Mouse (Mus musculus) layer of hippocampus, adult 8-10 months (tissue): Measurements from ENCODE around the gene Trpm2. TPM values are rescaled to one million over a fixed set of nuclear protein-coding genes. Genes with fewer than 3 reads are reported as not detected.

ENCODE experiments used
- total RNA-seq, 4 experiments: library from RNA; stranded (reverse); gene quantifications; 2 replicates each; pipeline ENCODE4 v1.2.4; 2022

The Trpm2 gene
- total RNA-seq, 4 experiments from 2014 or later, result 43.0 to 47.6 (median 45.7) TPM

Other genes starting within 250 kb of the Trpm2 start
- not detected for gene Krtap12-1, start 250.0 kb downstream of the Trpm2 start, total RNA-seq
- gene Gm10100, start 244.1 kb downstream of the Trpm2 start, total RNA-seq, result not detected
- not detected for gene Gm18596, start 227.9 kb downstream of the Trpm2 start, total RNA-seq
- gene Gm9736, start 219.2 kb downstream of the Trpm2 start, total RNA-seq, result not detected
- not detected for gene Gm3233, start 210.9 kb downstream of the Trpm2 start, total RNA-seq
- gene Gm3238, start 199.2 kb downstream of the Trpm2 start, total RNA-seq, result not detected
- not detected for gene Gm7138, start 193.6 kb downstream of the Trpm2 start, total RNA-seq
- gene Gm3250, start 188.0 kb downstream of the Trpm2 start, total RNA-seq, result not detected
- gene Gm7137, start 182.4 kb downstream of the Trpm2 start, total RNA-seq, result not detected
- not detected for gene Gm9639, start 175.5 kb downstream of the Trpm2 start, total RNA-seq
- gene Gm19668, start 171.4 kb downstream of the Trpm2 start, total RNA-seq, result not detected
- not detected for gene Gm9507, start 158.7 kb downstream of the Trpm2 start, total RNA-seq
- not detected for gene Gm2696, start 155.9 kb downstream of the Trpm2 start, total RNA-seq
- not detected for gene Krtap10-4, start 143.5 kb downstream of the Trpm2 start, total RNA-seq
- gene Krtap10-10, start 134.6 kb downstream of the Trpm2 start, total RNA-seq, result not detected
- gene Gm36176, start 123.8 kb downstream of the Trpm2 start, total RNA-seq, result not detected
- gene Gm10318, start 117.7 kb downstream of the Trpm2 start, total RNA-seq, result not detected
- not detected for gene Gm3285, start 108.6 kb downstream of the Trpm2 start, total RNA-seq
- 1 to 10 TPM; 4.5 to 7.7 (median 5.4) TPM for gene Lrrc3, start 68.0 kb downstream of the Trpm2 start, total RNA-seq
- gene 1810043G02Rik, start 8.0 kb upstream of the Trpm2 start, total RNA-seq, result 10 to 100 TPM; 36.6 to 46.0 (median 40.5) TPM
- gene Pfkl, start 39.5 kb upstream of the Trpm2 start, total RNA-seq, result 100 to 1,000 TPM; 224 to 240 (median 229) TPM
- gene Dnmt3l, start 71.4 kb upstream of the Trpm2 start, total RNA-seq, result under 1 TPM in 3 of 4 experiments, not detected in 1; 0.29 to 0.72 (median 0.30) TPM
- under 1 TPM; 0.56 to 0.93 (median 0.63) TPM for gene Aire, start 73.0 kb upstream of the Trpm2 start, total RNA-seq
- gene Icosl, start 98.7 kb upstream of the Trpm2 start, total RNA-seq, result 10 to 100 TPM; 12.1 to 13.2 (median 13.0) TPM
- 100 to 1,000 TPM; 120 to 134 (median 127) TPM for gene D10Jhu81e, start 199.2 kb upstream of the Trpm2 start, total RNA-seq
- gene Pwp2, start 214.6 kb upstream of the Trpm2 start, total RNA-seq, result 10 to 100 TPM; 19.6 to 22.1 (median 20.3) TPM